Mouse (Mus musculus) testis, adult 2 months (tissue): Measurements from ENCODE around the gene Myg1. TPM values are rescaled to one million over a fixed set of nuclear protein-coding genes. Genes with fewer than 3 reads are reported as not detected.
A peak's percentile ranks its signal among the peaks of the same experiment; 100 is the strongest.

Experiments used
- H3K27ac ChIP-seq: fragments of 200-500 bp; 2 replicates; pipeline ENCODE4 v1.5.1; 2012; ENCODE audit warnings: low read depth, low read length; ENCODE audit not compliant: control insufficient read depth, insufficient read depth
- H3K27me3 ChIP-seq: fragments of 200-500 bp; 2 replicates; pipeline ENCODE4 v1.6.1; 2012; ENCODE audit warnings: mild to moderate bottlenecking, low read length, moderate library complexity; ENCODE audit not compliant: control insufficient read depth, insufficient read depth
- H3K36me3 ChIP-seq: fragments of 200-500 bp; 2 replicates; pipeline ENCODE4 v1.6.1; 2012; ENCODE audit warnings: mild to moderate bottlenecking, low read length; ENCODE audit not compliant: control insufficient read depth, insufficient read depth
- H3K4me1 ChIP-seq: fragments of 200-500 bp; 2 replicates; pipeline ENCODE4 v1.6.1; 2012; ENCODE audit warnings: low read length; ENCODE audit not compliant: control insufficient read depth, insufficient read depth
- H3K4me3 ChIP-seq: fragments of 200-500 bp; 2 replicates; pipeline ENCODE4 v1.5.1; 2012; ENCODE audit warnings: low read depth, mild to moderate bottlenecking, low read length, moderate library complexity, mixed read lengths; ENCODE audit not compliant: control insufficient read depth
- CTCF ChIP-seq: fragments of 200-500 bp; IDR thresholded peaks from 2 replicates; pipeline ENCODE4 v1.5.1; 2012; ENCODE audit warnings: low read depth, mild to moderate bottlenecking, inconsistent platforms, low read length, moderate library complexity; ENCODE audit not compliant: control insufficient read depth, insufficient read depth, insufficient replicate concordance
- POLR2A ChIP-seq: fragments of 200-500 bp; IDR thresholded peaks from 2 replicates; pipeline ENCODE4 v1.6.1; 2012; ENCODE audit warnings: low read depth, mild to moderate bottlenecking, inconsistent platforms, low read length, moderate library complexity; ENCODE audit not compliant: control insufficient read depth
- polyA plus RNA-seq: library from polyadenylated mRNA; depleted of rRNA; stranded (reverse); fragments of >200 nt; gene quantifications from 2 replicates; pipeline ENCODE4 v1.2.3, GENCODE M21; 2012

The Myg1 gene
- polyA plus RNA-seq, 1 experiment = 30.3 TPM

- Histone ChIP-seq H3K27me3 (peaks cover 3% of the 10 kb centered on the region; the same call in 1 of the 2 replicates), H3K27ac (peak within 1 kb of the TSS; percentile 87), H3K36me3 (no peaks in the 10 kb centered on the region; the same call in 1 of the 2 replicates), H3K4me1 (peaks cover 11% of the 10 kb centered on the region), H3K4me3 (peak within 1 kb of the TSS; percentile 99)
- TF ChIP-seq CTCF (peak; percentile 89), POLR2A (peak; percentile 81)
These were observed 18.8 kb downstream of the Myg1 start, which contains the start of gene Aaas for GRCm38 (mm10) chr15:102350138-102350941. Aaas (minus strand) TSS chr15:102350771.

DNA sequence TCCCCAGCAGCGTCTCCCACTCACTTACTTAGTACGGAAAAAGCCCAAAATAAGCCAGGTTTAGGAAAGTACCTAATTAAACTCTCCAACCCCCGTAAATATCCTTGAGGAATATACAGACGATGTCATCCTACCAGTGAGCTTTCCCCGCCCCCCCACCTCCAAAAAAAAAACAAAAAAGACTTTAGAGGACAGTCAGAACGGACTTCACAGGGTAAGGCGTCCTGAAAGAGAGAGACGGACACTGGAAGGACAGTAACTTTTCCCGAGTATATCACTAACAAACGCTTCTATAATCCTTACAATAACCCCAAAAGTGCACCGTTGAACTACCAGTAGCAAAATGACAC is 19.4 kb downstream of the Myg1 start:
- Histone ChIP-seq H3K36me3 (no peaks in the 10 kb centered on the region; the same call in 1 of the 2 replicates), H3K27ac (peak overlapping the region; percentile 87), H3K4me1 (peaks cover 16% of the 10 kb centered on the region), H3K27me3 (peaks cover 3% of the 10 kb centered on the region; the same call in 1 of the 2 replicates), H3K4me3 (peak overlapping the region; percentile 99)
- TF ChIP-seq POLR2A (no peak), CTCF (no peak)

GRCm38 (mm10) chr15:102352177-102352576 is 20.7 kb downstream of the Myg1 start:
- no peak overlapping the region for H3K4me3 ChIP-seq
- no peak overlapping the region for H3K27ac ChIP-seq
- no peak for TF ChIP-seq POLR2A
- TF ChIP-seq CTCF = no peak
- peaks cover 3% of the 10 kb centered on the region; the same call in 1 of the 2 replicates for H3K27me3 ChIP-seq
- peaks cover 23% of the 10 kb centered on the region for H3K4me1 ChIP-seq
- H3K36me3 ChIP-seq = no peaks in the 10 kb centered on the region; the same call in 1 of the 2 replicates

DNA sequence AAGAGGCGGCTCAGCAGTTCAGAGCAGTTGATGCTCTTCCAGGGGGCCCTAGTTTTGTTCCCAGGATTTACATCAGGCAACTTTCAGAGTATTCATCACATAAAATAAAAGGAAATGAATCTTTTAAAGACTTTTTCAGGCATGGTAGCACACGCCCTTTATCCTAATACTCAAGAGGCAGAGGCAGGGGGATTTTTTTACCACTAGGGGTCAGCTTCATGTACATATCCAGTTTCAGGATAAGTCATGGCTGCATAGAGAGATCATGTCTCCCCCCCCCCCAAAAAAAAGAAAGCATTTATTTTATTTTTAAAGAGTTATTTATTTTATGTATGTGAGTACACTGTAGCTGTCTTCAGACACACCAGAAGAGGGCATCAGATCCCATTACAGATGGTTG is 22.5 kb downstream of the Myg1 start:
- H3K27me3 ChIP-seq = peaks cover 3% of the 10 kb centered on the region; the same call in 1 of the 2 replicates
- TF ChIP-seq POLR2A = no peak
- no peaks in the 10 kb centered on the region; the same call in 1 of the 2 replicates for H3K36me3 ChIP-seq
- H3K27ac ChIP-seq = no peak overlapping the region
- H3K4me1 ChIP-seq = peaks cover 33% of the 10 kb centered on the region
- no peak overlapping the region for H3K4me3 ChIP-seq

- Histone ChIP-seq H3K4me3 (peak overlapping the region; percentile 72), H3K27me3 (peaks cover 3% of the 10 kb centered on the region; the same call in 1 of the 2 replicates), H3K36me3 (no peaks in the 10 kb centered on the region; the same call in 1 of the 2 replicates), H3K4me1 (peaks cover 29% of the 10 kb centered on the region), H3K27ac (peak overlapping the region; percentile 52; the same call in 1 of the 2 replicates)
- TF ChIP-seq CTCF (no peak), POLR2A (0 out of 2 replicates have a peak, but pooled peaks have one; percentile 13)
These were observed 23.8 kb downstream of the Myg1 start for GRCm38 (mm10) chr15:102355134-102355870.

DNA sequence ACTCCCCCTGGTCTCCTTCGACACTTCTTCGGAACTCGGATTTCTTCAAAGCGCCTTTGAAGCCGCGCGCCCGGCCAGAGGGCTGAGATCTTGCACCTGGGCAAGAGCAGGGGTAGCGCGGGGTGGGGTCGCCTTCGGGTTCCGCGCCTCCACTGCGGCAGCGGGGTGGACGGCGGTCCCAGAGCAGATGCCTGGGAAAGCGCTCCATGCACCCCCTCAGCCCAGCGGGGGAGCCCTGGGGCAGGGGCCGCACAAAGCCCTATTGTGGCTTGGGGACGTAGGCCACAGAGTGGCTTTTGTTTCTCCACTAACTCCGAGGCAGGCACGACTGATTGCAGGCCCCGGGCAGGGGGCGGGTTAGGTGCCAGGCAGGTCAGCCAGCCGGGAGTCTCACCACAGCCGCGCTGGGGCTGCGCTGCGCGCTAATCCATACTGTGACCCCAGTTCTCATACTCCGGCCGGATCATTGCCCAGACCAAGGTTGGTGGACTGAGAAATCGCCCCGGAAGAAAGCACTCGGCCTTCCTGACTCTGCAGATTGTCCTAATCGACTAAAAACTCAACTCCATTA is 24.4 kb downstream of the Myg1 start:
- H3K4me1 ChIP-seq = peaks cover 29% of the 10 kb centered on the region
- TF ChIP-seq POLR2A (no peak), CTCF (no peak)
- no peaks in the 10 kb centered on the region; the same call in 1 of the 2 replicates for H3K36me3 ChIP-seq
- H3K4me3 ChIP-seq = peak overlapping the region; percentile 72
- no peak overlapping the region for H3K27ac ChIP-seq
- H3K27me3 ChIP-seq = peaks cover 3% of the 10 kb centered on the region; the same call in 1 of the 2 replicates
